Comparison of ENCODE assay signal across 8 mouse cellular contexts in the genomic region with DNA sequence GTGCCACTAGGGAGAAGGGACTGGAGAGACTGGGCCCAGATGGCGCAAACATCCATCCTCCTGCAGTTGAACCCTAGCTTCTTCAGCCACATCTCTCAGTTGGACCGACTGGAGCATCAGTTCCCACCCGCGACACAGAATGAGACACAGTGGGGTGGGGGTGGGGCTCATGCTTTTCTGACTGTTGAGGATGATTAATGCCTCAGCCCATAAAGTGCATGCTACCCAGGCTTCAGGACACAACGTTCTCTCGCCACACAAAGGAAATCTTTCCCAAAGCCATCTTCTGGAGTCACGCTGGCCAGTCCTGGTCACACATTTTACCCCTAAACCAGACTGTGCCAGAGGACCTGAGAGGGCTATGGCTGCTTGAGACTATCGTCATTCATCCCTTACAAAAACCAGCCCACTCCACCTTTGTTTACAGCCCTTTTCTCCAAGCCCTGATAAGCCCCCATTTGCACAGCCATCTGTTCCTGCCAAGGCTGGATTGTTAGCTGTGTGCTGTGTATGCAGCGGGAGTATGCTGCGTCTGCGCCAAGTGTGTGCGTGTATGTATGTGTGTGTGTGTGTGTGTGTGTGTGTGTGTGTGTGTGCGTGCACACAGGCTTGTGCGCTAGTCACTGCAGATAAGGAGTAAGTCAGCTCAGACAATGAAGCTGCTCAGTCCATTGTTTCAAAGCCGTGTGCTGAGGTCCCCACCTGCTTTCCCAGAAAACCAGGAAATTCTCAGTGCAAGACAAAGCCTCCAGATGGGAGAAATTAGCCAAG. TPM values are rescaled to one million over a fixed set of nuclear protein-coding genes. Genes with fewer than 3 reads are reported as not detected.
DNase-seq lines count a peak whose midpoint lies in the region; ATAC-seq and TF ChIP-seq lines count a peak whose summit lies in the region.

No protein-coding gene starts in this region.

- no peaks in the 10 kb centered on the region for H3K4me1 ChIP-seq in heart, adult 2 months (ENCODE audit: control insufficient read depth, insufficient read depth, low read length)
- peaks cover 31% of the 10 kb centered on the region for H3K4me1 ChIP-seq in embryonic facial prominence, embryonic 10.5 days
- peaks cover 12% of the 10 kb centered on the region for H3K4me1 ChIP-seq in hindbrain, postnatal 0 days (ENCODE audit: insufficient read depth, low read length)
- H3K4me1 ChIP-seq in midbrain, embryonic 12.5 days, result peaks cover 31% of the 10 kb centered on the region
- no peaks in the 10 kb centered on the region for H3K4me1 ChIP-seq in liver, postnatal 0 days (ENCODE audit: insufficient read depth)

- no peak overlapping the region for H3K4me3 ChIP-seq in heart, adult 2 months
- no peak overlapping the region for H3K4me3 ChIP-seq in embryonic facial prominence, embryonic 10.5 days
- H3K4me3 ChIP-seq in hindbrain, postnatal 0 days (ENCODE audit: low read length), result no peak overlapping the region
- H3K4me3 ChIP-seq in midbrain, embryonic 12.5 days, result no peak overlapping the region
- H3K4me3 ChIP-seq in liver, postnatal 0 days (ENCODE audit: low read depth, low read length), result no peak overlapping the region

- peak; percentile 89 for DNase-seq in heart, adult 11 months
- no peak for DNase-seq in heart, adult 2 months
- DNase-seq in embryonic facial prominence, embryonic 10.5 days (ENCODE audit: low spot score), result peak; percentile 48
- peak; percentile 86 for DNase-seq in hindbrain, postnatal 0 days (ENCODE audit: low spot score)
- no peak for DNase-seq in adrenal gland, postnatal 36 days
- DNase-seq in adipocyte (ENCODE audit: low spot score), result no peak
- no peak for DNase-seq in liver, postnatal 0 days

- TF ChIP-seq EP300 in heart, adult 2 months (IDR thresholded peaks at IDR 0.05; ENCODE audit: insufficient read depth, low read depth, low read length), result no peak
- no peak for TF ChIP-seq EP300 in liver, postnatal 0 days (IDR thresholded peaks at IDR 0.05; ENCODE audit: low read depth)

- no peaks in the 10 kb centered on the region for H3K27me3 ChIP-seq in heart, adult 2 months (ENCODE audit: control insufficient read depth, insufficient read depth, low read length)
- H3K27me3 ChIP-seq in embryonic facial prominence, embryonic 10.5 days (replicated peaks; ENCODE audit: low read depth, poor library complexity, severe bottlenecking), result no peaks in the 10 kb centered on the region
- H3K27me3 ChIP-seq in hindbrain, postnatal 0 days (ENCODE audit: insufficient read depth, low read length), result no peaks in the 10 kb centered on the region
- 0 out of 2 replicates have a peak, but pooled peaks cover 3% of the 10 kb centered on the region for H3K27me3 ChIP-seq in midbrain, embryonic 12.5 days
- no peaks in the 10 kb centered on the region for H3K27me3 ChIP-seq in liver, postnatal 0 days (ENCODE audit: insufficient read depth, low read length)

- no peak for TF ChIP-seq POLR2A in heart, adult 2 months (IDR thresholded peaks at IDR 0.05; ENCODE audit: insufficient read depth, low read depth, low read length)

- TF ChIP-seq CTCF in heart, adult 2 months (IDR thresholded peaks at IDR 0.05), result no peak
- no peak for TF ChIP-seq CTCF in hindbrain, postnatal 0 days (IDR thresholded peaks at IDR 0.05; ENCODE audit: low read depth)
- no peak for TF ChIP-seq CTCF in liver, postnatal 0 days (IDR thresholded peaks at IDR 0.05; ENCODE audit: low read depth)

- no peak overlapping the region for H3K27ac ChIP-seq in heart, adult 2 months
- H3K27ac ChIP-seq in embryonic facial prominence, embryonic 10.5 days (replicated peaks), result peak overlapping the region; percentile 83
- peak overlapping the region; percentile 78 for H3K27ac ChIP-seq in hindbrain, postnatal 0 days
- peak overlapping the region; percentile 92 for H3K27ac ChIP-seq in midbrain, embryonic 12.5 days (replicated peaks)
- no peak overlapping the region for H3K27ac ChIP-seq in liver, postnatal 0 days (ENCODE audit: low read depth)

- no peaks in the 10 kb centered on the region for H3K9me3 ChIP-seq in embryonic facial prominence, embryonic 10.5 days
- H3K9me3 ChIP-seq in hindbrain, postnatal 0 days (ENCODE audit: low read length), result no peaks in the 10 kb centered on the region
- no peaks in the 10 kb centered on the region for H3K9me3 ChIP-seq in midbrain, embryonic 12.5 days
- H3K9me3 ChIP-seq in liver, postnatal 0 days (ENCODE audit: low read length), result no peaks in the 10 kb centered on the region

- no peaks in the 10 kb centered on the region for H3K36me3 ChIP-seq in heart, adult 2 months (ENCODE audit: control insufficient read depth, insufficient read depth, low read length)
- H3K36me3 ChIP-seq in embryonic facial prominence, embryonic 10.5 days (replicated peaks), result no peaks in the 10 kb centered on the region
- H3K36me3 ChIP-seq in hindbrain, postnatal 0 days (ENCODE audit: insufficient read depth, low read length), result no peaks in the 10 kb centered on the region
- no peaks in the 10 kb centered on the region for H3K36me3 ChIP-seq in midbrain, embryonic 12.5 days
- H3K36me3 ChIP-seq in liver, postnatal 0 days (replicated peaks; ENCODE audit: insufficient read depth, low read length), result no peaks in the 10 kb centered on the region

- no peak overlapping the region for H3K4me2 ChIP-seq in hindbrain, postnatal 0 days (ENCODE audit: low read depth, low read length)
- H3K4me2 ChIP-seq in midbrain, embryonic 12.5 days (replicated peaks), result no peak overlapping the region
- no peak overlapping the region for H3K4me2 ChIP-seq in liver, postnatal 0 days (ENCODE audit: low read depth, low read length)

- intact Hi-C loops in heart, adult 2 months (cut with DNase I), result no loop called here

- H3K79me2 ChIP-seq in heart, adult 2 months (replicated peaks; ENCODE audit: control insufficient read depth, insufficient read depth, low read length), result no peaks in the 10 kb centered on the region

- no peak overlapping the region for H3K9ac ChIP-seq in heart, adult 2 months (ENCODE audit: low read depth, low read length)
- H3K9ac ChIP-seq in hindbrain, postnatal 0 days (replicated peaks; ENCODE audit: low read length), result 0 out of 2 replicates have a peak overlapping the region, but pooled peaks have one; percentile 24
- no peak overlapping the region for H3K9ac ChIP-seq in midbrain, embryonic 12.5 days (replicated peaks)
- no peak overlapping the region for H3K9ac ChIP-seq in liver, postnatal 0 days (replicated peaks)

- 46% methylated on average over 15 of the region's 15 CpGs for WGBS in heart, adult 2 months
- WGBS in embryonic facial prominence, embryonic 10.5 days, result 67% methylated on average over 15 of the region's 15 CpGs
- 25% methylated on average over 15 of the region's 15 CpGs for WGBS in hindbrain, postnatal 0 days
- WGBS in midbrain, embryonic 12.5 days, result 37% methylated on average over 15 of the region's 15 CpGs
- WGBS in liver, postnatal 0 days (ENCODE audit: insufficient replicate concordance), result 41% methylated on average over 15 of the region's 15 CpGs

- peak; percentile 92 for ATAC-seq in hindbrain, postnatal 0 days
- peak; percentile 93 for ATAC-seq in midbrain, embryonic 12.5 days (ENCODE audit: low FRiP score, low read depth)
- ATAC-seq in liver, postnatal 0 days, result no peak

RNA-seq across cellular contexts. Expression of gene Chchd6, which starts 18.1 kb away (rescaled TPM):
- 10 to 100 TPM in 1 of 2 experiments, 1 to 10 TPM in 1; 9.3 to 11.4 TPM for total RNA-seq in heart, adult 2 months (2021)
- 25.1 and 28.8 TPM in 2 replicates for polyA plus RNA-seq in heart, adult 2 months (2012; rRNA removed)
- 66.8 and 74.1 TPM in 2 replicates for polyA plus RNA-seq in embryonic facial prominence, embryonic 10.5 days (2016; fragmentation: Nextera tagmentation; extraction: Ambion mirVana)
- 102 and 105 TPM in 2 replicates for total RNA-seq in hindbrain, postnatal 0 days (2014; rRNA removed)
- polyA plus RNA-seq in hindbrain, postnatal 0 days (2015; fragmentation: Nextera tagmentation; extraction: Ambion mirVana), result 165 and 180 TPM in 2 replicates
- 92.9 and 97.0 TPM in 2 replicates for polyA plus RNA-seq in midbrain, embryonic 12.5 days (2016; fragmentation: Nextera tagmentation; extraction: Ambion mirVana)
- 10 to 100 TPM; 27.2 to 37.5 TPM for total RNA-seq in adrenal gland, postnatal 36 days (2021)
- polyA plus RNA-seq in liver, postnatal 0 days (2015; fragmentation: Nextera tagmentation; extraction: Ambion mirVana), result 8.4 and 8.8 TPM in 2 replicates

RNA-seq across cellular contexts. Expression of gene Txnrd3, which starts 30.3 kb away (rescaled TPM):
- total RNA-seq in heart, adult 2 months (2021), result 10 to 100 TPM; 13.5 to 15.3 TPM
- 10.5 and 10.7 TPM in 2 replicates for polyA plus RNA-seq in heart, adult 2 months (2012; rRNA removed)
- 9.2 and 9.8 TPM in 2 replicates for polyA plus RNA-seq in embryonic facial prominence, embryonic 10.5 days (2016; fragmentation: Nextera tagmentation; extraction: Ambion mirVana)
- 15.0 and 17.6 TPM in 2 replicates for total RNA-seq in hindbrain, postnatal 0 days (2014; rRNA removed)
- polyA plus RNA-seq in hindbrain, postnatal 0 days (2015; fragmentation: Nextera tagmentation; extraction: Ambion mirVana), result 17.4 and 18.8 TPM in 2 replicates
- 14.1 and 14.3 TPM in 2 replicates for polyA plus RNA-seq in midbrain, embryonic 12.5 days (2016; fragmentation: Nextera tagmentation; extraction: Ambion mirVana)
- 10 to 100 TPM in 1 of 2 experiments, 1 to 10 TPM in 1; 9.4 to 15.5 TPM for total RNA-seq in adrenal gland, postnatal 36 days (2021)
- polyA plus RNA-seq in liver, postnatal 0 days (2015; fragmentation: Nextera tagmentation; extraction: Ambion mirVana), result 4.2 and 4.6 TPM in 2 replicates

Comparison
In these comparisons a context has a peak if more than half of its experiments do, and no peak if none do; other contexts are left out.
1. DNase-seq: peak in heart, adult 11 months (single experiment), embryonic facial prominence, embryonic 10.5 days (single experiment) and hindbrain, postnatal 0 days (single experiment); none in heart, adult 2 months (0 of 2), adrenal gland, postnatal 36 days (0 of 2), adipocyte (single experiment) and liver, postnatal 0 days (single experiment).
2. H3K27ac ChIP-seq: peak in embryonic facial prominence, embryonic 10.5 days (single experiment), hindbrain, postnatal 0 days (single experiment) and midbrain, embryonic 12.5 days (single experiment); none in heart, adult 2 months (single experiment) and liver, postnatal 0 days (single experiment).